Mouse (Mus musculus) kidney, adult 2 months (tissue): ENCODE measurements at regions not wholly inside any gene's neighbourhood (a gene's known extent, or its start where the extent isn't known, plus 50 kb on each side); places are given as distances from the start of the nearest gene placed in this dataset.

ENCODE experiments used
- DNase-seq: peaks from one replicate; pipeline ENCODE4 v3.0.0; 2021
- H3K27ac ChIP-seq: fragments of 200-500 bp; 2 replicates; pipeline ENCODE4 v1.5.1; 2012; ENCODE audit warnings: low read depth, low read length, control low read depth, inconsistent platforms; ENCODE audit not compliant: insufficient read depth
- H3K27me3 ChIP-seq: fragments of 200-500 bp; replicated peaks from 2 replicates; pipeline ENCODE4 v1.6.1; 2012; ENCODE audit warnings: mild to moderate bottlenecking, moderate library complexity, low read length, inconsistent platforms; ENCODE audit not compliant: control insufficient read depth, insufficient read depth
- H3K36me3 ChIP-seq: fragments of 200-500 bp; 2 replicates; pipeline ENCODE4 v1.6.1; 2012; ENCODE audit warnings: mild to moderate bottlenecking, moderate library complexity, low read length, inconsistent platforms; ENCODE audit not compliant: control insufficient read depth, insufficient read depth
- H3K4me1 ChIP-seq: fragments of 200-500 bp; 2 replicates; pipeline ENCODE4 v1.6.1; 2011; ENCODE audit warnings: low read length; ENCODE audit not compliant: control insufficient read depth, insufficient read depth
- H3K4me3 ChIP-seq: fragments of 200-500 bp; 2 replicates; pipeline ENCODE4 v1.5.1; 2011; ENCODE audit warnings: mild to moderate bottlenecking, low read depth, low read length, control low read depth; ENCODE audit not compliant: insufficient read depth
- CTCF ChIP-seq: fragments of 200-500 bp; conservative IDR thresholded peaks from 2 replicates; pipeline ENCODE4 v1.5.1; 2011; ENCODE audit warnings: low read depth, mild to moderate bottlenecking, control low read depth, low read length, moderate library complexity, mixed read lengths; ENCODE audit not compliant: insufficient read depth, insufficient read length
- POLR2A ChIP-seq: fragments of 200-500 bp; IDR thresholded peaks from one replicate; pipeline ENCODE4 v1.6.1; 2011; ENCODE audit warnings: low read depth, low read length, control low read depth
- WGBS: fragments of 180-500 bp; shearing (Covaris S2); methylation state at CpG from one replicate; pipeline ENCODE4 v1.1.7; 2018; 5-methylcytosine and 5-hydroxymethylcytosine counted together

- DNase-seq: no peak
- Histone ChIP-seq H3K4me1 (no peaks in the 10 kb centered on the region), H3K36me3 (no peaks in the 10 kb centered on the region; the same call in 1 of the 2 replicates), H3K4me3 (no peak overlapping the region), H3K27ac (no peak overlapping the region), H3K27me3 (no peaks in the 10 kb centered on the region)
- TF ChIP-seq CTCF: no peak
- WGBS: 84% methylated on average over 3 of the region's 3 CpGs
Observed at GRCm38 (mm10) chr14:61665815-61666214, 58.6 kb downstream of the Kcnrg start.

- Histone ChIP-seq H3K36me3 (no peaks in the 10 kb centered on the region; the same call in none of the 2 replicates), H3K27me3 (no peaks in the 10 kb centered on the region), H3K4me1 (0 out of 2 replicates have a peak, but pooled peaks cover 3% of the 10 kb centered on the region), H3K27ac (no peak overlapping the region), H3K4me3 (no peak overlapping the region)
- TF ChIP-seq POLR2A: no peak
- TF ChIP-seq CTCF: no peak
- peak; percentile 38 for DNase-seq
- WGBS: 54% methylated on average over 2 of the region's 2 CpGs
Observed at GRCm38 (mm10) chr14:61673184-61673583, 65.9 kb downstream of the Kcnrg start.

- Histone ChIP-seq H3K4me1 (0 out of 2 replicates have a peak, but pooled peaks cover 6% of the 10 kb centered on the region), H3K27ac (no peak overlapping the region), H3K27me3 (no peaks in the 10 kb centered on the region), H3K36me3 (no peaks in the 10 kb centered on the region; the same call in none of the 2 replicates), H3K4me3 (no peak overlapping the region)
- WGBS: 96% methylated on average over 1 of the region's 1 CpGs
- TF ChIP-seq CTCF (no peak), POLR2A (no peak)
- no peak for DNase-seq
Observed at GRCm38 (mm10) chr14:61678107-61678506, 70.8 kb downstream of the Kcnrg start.

GRCm38 (mm10) chr14:61680818-61681707 lies 73.8 kb downstream of the Kcnrg start:
- Histone ChIP-seq H3K4me3 (peak overlapping the region; percentile 74), H3K27ac (peak overlapping the region; percentile 96), H3K36me3 (no peaks in the 10 kb centered on the region; the same call in 1 of the 2 replicates), H3K27me3 (no peaks in the 10 kb centered on the region; the same call in 1 of the 2 replicates), H3K4me1 (peaks cover 3% of the 10 kb centered on the region; the same call in 1 of the 2 replicates)
- WGBS: 1% methylated on average over 47 of the region's 50 CpGs
- TF ChIP-seq CTCF: no peak; the same call in 1 of the 2 replicates
- TF ChIP-seq POLR2A: peak; percentile 44
- DNase-seq: peak; percentile 93

GRCm38 (mm10) chr14:61681708-61682701 lies 74.7 kb downstream of the Kcnrg start:
- TF ChIP-seq CTCF: no peak
- TF ChIP-seq POLR2A: no peak
- H3K36me3 ChIP-seq: no peaks in the 10 kb centered on the region; the same call in 1 of the 2 replicates
- H3K27ac ChIP-seq: peak overlapping the region; percentile 96
- no peaks in the 10 kb centered on the region; the same call in 1 of the 2 replicates for H3K27me3 ChIP-seq
- H3K4me1 ChIP-seq: peaks cover 3% of the 10 kb centered on the region; the same call in 1 of the 2 replicates
- H3K4me3 ChIP-seq: peak overlapping the region; percentile 74
- 1% methylated on average over 90 of the region's 90 CpGs for WGBS
- peak; percentile 96 for DNase-seq

- Histone ChIP-seq H3K4me3 (peak overlapping the region; percentile 74), H3K27me3 (no peaks in the 10 kb centered on the region; the same call in 1 of the 2 replicates), H3K36me3 (no peaks in the 10 kb centered on the region), H3K4me1 (peaks cover 6% of the 10 kb centered on the region; the same call in 1 of the 2 replicates), H3K27ac (peak overlapping the region; percentile 95)
- DNase-seq: peak; percentile 80
- 2% methylated on average over 54 of the region's 54 CpGs for WGBS
- TF ChIP-seq CTCF (no peak), POLR2A (no peak)
Observed at GRCm38 (mm10) chr14:61682721-61683355, 75.6 kb downstream of the Kcnrg start.
